Mouse (Mus musculus) large intestine, adult 2 months (tissue): Measurements from ENCODE around the gene Clasp2. TPM values are rescaled to one million over a fixed set of nuclear protein-coding genes. Genes with fewer than 3 reads are reported as not detected.

ENCODE experiments used
- DNase-seq: peaks from one replicate; pipeline ENCODE4 v3.0.0-alpha.2; 2012; ENCODE audit warnings: low read depth, low spot score
- WGBS: fragments of 180-500 bp; shearing (Covaris S2); methylation state at CpG from one replicate; pipeline ENCODE4 v1.1.7; 2018; 5-methylcytosine and 5-hydroxymethylcytosine counted together
- polyA plus RNA-seq: library from polyadenylated mRNA; depleted of rRNA; stranded (reverse); fragments of >200 nt; gene quantifications from 2 replicates; pipeline ENCODE4 v1.2.3, GENCODE M21; 2012

Clasp2 gene
- polyA plus RNA-seq, 1 experiment: 3.5 TPM

DNA sequence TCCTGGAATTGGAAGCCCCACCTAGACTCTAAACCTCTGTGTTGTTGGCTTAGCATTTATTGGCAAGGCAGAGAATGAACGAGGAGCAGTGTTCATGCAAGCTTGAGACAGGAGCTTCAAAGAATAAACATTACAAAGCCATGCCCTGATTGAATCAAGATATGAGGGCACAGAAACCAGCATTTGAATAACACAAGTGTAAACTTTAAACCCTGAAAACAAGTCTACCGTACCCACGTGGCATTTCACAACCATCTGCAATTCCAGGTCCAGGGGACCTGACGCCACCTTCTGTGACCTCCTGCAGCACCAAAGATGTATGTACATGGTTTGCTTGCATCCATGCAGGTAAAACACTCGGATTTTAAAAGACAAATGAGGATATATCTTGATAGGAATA lies 181.4 kb downstream of the Clasp2 start:
- no peak for DNase-seq
- WGBS: 82% methylated on average over 5 of the region's 5 CpGs

DNA sequence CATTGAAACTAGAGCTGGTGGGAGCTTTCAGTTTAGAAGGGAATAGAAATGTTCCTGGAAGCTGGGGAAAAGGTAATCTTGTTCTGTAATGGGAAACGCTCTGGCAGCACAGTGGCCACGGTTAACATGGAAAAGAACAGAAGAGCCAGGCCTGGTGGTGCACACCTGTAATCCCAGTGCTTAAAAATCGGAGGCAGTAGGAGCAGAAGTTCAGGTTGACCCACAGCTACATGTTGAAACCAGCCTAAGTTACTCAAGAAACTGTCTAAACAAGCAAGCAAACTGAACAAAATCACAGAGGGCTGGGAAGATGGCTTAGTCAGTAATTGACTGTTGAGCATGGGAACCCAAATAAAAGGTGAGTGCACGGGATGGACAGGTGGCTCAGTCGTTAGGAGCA lies 183.6 kb downstream of the Clasp2 start:
- no peak for DNase-seq
- 86% methylated on average over 5 of the region's 5 CpGs for WGBS

DNA sequence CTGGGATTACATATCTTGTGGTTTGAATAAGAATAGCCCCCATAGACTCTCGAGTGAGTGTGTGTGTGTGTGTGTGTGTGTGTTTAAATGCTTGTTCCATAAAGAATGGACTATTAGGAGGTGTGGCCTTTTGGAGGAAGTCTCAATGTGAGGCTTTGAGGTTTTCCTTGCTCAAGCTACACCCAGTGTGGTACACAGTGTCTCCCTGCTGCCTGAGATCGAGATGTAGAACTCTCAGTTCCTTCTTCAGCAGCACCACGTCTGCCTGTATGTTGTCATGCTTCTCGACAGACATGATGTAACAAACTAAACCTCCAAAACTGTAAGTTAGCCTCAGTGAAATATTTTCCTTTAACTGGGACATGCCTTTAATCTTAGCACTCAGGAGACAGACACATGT lies 187.3 kb downstream of the Clasp2 start:
- WGBS: 65% methylated on average over 4 of the region's 4 CpGs
- no peak for DNase-seq

DNA sequence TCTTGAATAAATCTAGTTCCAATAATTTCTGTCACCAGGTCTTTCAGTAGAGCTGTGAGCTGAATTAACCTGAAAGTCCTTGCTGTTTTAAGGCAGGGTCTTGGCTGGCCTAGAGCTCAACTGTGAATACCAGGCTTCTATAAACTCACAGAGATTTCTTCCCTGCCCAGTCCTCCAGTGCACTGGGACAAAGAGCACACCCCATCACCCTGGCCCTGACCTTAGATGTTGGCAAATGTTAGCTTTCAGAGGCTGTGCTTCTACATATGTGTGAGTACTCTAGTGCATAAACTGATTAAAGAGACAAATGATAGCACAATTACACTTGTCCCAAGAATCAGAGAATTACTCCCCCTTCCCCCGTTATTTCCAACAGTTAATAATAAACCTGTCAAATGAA lies 188.4 kb downstream of the Clasp2 start:
- 75% methylated on average over 1 of the region's 1 CpGs for WGBS
- no peak for DNase-seq

DNA sequence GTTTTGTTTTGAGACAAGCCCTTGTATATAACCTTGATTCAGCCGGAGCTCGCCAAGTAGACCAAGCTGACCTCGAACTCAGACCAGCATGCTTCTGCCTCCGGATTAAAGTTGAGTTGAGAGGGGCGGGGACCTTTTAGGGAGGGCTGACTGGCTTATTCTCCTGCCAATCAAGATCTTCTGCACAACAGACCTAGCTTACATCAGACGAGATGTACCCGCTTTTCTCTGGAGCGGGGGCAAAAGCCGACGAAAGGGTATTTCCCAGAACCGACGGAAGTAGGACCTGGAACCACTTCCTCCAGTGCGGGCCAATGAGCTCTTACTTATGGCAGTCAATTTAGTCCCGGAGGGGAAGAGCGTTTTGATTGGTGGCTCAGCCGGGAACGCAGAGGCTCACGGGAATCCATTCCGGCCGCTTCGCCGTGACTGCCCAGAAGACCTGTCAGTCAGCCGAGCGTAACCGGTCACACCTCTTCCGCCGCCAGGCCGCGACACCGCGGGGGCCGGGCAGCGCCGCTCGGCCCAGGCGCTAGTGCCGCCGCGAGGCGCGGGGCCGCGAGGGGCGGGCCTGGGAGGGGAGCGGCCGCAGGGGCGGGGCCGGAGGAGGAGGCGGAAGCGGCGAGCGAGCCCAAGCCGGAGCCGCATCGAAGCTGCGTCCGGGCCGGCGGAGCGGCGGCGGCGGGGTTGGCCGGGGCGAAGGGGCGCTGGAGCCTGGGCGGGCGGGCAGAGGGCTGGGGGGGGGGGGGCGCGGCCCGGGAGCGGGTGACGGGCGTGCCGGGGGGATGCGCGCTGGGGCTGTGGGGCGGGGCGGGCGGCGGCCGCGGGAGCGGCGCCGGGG lies 189.5 kb downstream of the Clasp2 start, which contains the start of gene Ubp1:
Gene Ubp1 (plus strand): TSS at position 401 of the 841 bp plus-strand sequence.
- under 1% methylated on average over 55 of the region's 86 CpGs for WGBS
- DNase-seq: peak; percentile 94

DNA sequence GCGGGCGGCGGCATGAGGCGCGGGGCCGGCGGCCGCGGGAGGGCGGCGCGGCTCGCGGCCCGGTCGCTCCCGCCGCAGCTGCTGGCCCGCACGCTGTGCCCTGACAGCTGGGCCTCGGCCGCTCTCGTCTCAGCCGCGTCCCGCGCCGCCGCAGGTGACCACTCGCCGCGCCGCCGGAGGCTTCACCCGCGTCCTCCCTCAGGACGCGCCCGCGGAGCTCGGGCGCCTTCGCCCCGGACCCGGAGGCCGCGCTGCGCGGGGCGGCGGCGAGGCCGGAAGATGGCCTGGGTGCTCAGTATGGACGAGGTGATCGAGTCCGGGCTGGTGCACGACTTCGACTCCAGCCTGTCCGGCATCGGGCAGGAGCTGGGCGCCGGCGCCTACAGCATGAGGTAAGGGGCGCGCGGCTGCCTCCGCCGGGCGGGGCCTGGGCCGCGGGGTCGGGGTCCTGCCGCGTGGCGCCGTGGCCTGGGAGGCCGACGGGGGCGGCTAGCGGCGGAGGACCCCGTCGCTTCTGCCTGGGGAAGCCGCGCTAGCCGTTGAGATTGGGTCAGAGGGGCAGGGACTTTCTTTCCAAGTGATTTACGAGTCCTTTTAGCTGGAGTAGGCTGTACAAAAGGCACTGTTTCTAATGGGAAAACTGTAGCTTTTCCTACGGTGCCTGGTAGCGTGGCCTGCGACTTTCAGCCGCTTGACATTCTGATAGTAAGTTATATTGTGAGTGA lies 190.3 kb downstream of the Clasp2 start:
- DNase-seq: no peak
- WGBS: under 1% methylated on average over 78 of the region's 91 CpGs

DNA sequence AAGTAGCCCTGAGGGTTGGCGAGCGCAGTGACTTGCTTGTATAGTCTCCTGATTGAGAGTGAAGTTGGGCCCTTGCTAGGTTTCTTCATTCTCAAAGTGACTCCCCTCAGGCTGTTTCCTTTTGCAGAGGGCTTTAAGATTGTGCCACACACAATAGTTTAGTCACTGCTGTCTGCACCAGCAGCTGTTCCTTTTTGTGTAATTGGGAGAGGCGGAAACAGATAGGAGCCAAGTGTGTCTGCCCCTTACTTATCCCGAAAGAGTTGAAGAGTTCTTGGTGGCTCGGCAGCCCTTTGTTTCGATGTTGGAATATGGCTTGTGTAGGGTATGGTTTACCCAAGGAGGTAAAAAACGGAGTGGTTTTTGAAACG lies 190.8 kb downstream of the Clasp2 start:
- no peak for DNase-seq
- WGBS: 1% methylated on average over 8 of the region's 8 CpGs

DNA sequence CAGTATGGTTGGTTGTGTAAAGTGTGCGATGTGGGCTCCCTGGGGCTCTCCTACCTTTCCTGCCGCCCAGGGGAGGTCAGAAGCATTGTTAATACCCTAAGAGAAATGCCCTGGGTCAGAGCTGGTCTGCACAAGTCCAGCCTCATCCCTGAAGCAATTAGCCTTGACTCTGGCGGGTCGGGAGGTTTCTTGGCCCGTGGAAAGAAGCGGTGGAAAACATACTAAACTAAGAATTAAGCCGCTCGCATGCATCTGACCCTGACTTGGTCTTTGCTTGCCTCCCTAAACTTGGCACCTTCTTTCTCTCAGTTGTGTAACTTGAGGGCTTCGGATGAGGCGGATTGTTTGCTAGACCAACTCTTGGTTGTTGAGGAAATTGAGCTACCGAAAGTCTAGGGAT lies 191.2 kb downstream of the Clasp2 start:
- WGBS: 7% methylated on average over 11 of the region's 11 CpGs
- no peak for DNase-seq

DNA sequence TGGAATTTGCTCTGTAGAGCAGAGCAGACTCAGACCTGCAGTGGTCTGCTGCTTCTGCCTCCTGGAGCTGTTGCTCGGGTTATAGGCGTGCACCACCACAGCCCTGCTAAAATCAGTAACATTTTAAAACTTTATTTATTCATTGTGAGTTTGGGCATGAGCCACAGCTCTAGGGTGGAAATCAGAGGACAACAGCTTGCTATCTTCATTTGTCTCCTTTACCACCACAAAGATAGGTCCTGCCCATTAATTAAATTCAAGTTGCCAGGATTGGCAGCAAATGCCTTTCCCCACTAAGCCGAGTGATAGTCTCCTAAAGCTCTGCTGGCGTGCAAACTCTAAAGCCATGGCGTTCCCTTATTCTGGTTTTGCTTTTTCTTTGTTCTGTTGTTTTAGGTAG lies 194.4 kb downstream of the Clasp2 start:
- no peak for DNase-seq
- WGBS: 61% methylated on average over 5 of the region's 5 CpGs

DNA sequence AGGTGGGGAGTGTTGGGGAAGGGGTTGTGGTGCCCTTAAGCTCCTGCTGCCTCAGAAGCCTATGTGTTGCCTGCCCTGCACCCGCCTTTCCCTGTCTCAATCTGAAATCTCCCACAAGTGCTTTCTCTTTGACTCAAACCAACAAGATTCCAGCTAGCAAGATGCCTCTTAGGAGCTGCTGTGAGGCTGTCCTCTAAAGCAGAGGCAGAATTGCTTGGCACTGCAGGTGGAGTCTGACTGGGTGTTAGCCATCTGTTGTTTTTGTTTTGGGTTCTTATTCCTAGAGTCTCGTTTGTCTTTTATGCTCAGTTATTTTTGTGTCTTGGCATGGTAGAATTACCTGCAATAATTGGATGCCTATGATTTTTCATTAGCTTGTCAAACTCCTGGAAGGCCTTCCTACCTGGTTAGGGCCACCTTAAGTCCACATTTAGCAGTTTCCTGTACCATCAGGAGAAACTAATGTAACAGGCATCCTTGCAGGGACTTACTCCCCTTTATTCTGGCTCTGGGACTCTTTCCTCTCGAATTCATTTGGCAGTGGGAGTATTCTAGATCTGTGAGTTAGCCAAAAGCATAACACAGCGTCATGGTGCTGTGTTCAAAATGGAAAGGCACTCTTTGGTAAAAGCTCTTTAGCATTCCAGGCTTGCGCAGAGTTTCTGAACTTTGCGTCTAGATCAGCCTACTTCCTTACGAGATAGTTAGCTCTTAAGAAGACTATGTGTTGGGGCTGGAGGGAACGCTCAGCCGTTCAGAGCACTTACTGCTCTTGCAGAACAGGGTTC lies 198.0 kb downstream of the Clasp2 start:
- no peak for DNase-seq

DNA sequence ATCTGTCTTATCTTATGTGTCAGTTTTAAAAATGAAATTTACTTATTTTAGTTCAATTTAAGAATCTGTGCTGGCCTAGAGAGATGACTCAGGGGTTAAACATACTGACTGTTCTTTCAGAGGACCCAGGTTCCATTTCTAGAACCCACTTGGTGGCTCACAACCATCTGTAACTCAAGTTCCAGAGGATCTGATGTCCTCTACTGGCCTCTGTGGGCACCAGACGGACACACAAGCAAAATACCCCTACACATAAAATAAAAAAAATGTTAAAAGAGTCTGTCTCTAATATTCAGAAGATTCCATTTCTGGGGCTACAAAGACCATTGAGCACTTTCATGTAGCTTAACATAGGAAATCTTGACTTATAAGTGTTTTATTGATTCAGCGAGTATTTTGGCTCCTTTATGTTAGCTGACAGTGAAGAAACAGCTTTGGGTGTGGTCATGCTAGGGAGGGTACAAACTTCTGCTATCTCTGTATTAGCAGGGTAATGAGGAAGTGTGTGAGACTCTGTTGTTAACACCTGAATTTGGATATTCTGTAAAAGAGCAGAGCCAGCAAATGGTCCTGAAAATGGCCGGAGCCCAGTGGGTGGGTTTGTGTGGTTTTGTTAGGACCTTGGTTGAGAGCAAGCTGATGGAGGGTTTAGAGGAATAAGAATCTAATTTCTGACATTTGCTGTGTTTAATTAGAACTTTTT lies 200.0 kb downstream of the Clasp2 start:
- no peak for DNase-seq
- 50% methylated on average over 3 of the region's 3 CpGs for WGBS

More for the DNA sequence above, 198.0 kb downstream of the Clasp2 start:
- 74% methylated on average over 9 of the region's 9 CpGs for WGBS

DNA sequence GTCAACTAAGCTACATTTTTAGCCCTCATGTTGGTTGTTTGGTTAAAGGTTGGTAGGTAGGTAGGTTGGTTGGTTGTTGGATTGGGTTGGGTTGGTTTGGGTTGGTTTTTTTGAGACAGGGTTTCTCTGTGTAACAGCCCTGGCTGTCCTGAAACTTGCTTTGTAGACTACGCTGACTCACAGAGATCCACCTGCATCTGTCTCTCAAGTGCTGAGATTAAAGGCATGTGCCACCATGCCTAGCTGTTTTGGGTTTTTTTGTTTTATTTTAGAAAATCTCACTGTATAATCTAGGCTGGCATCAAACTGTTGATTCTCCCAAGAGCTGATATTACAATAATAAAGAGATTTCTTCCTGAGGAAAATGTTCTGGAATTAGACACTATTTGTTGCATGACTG lies 202.1 kb downstream of the Clasp2 start:
- WGBS: 98% methylated on average over 1 of the region's 1 CpGs

DNA sequence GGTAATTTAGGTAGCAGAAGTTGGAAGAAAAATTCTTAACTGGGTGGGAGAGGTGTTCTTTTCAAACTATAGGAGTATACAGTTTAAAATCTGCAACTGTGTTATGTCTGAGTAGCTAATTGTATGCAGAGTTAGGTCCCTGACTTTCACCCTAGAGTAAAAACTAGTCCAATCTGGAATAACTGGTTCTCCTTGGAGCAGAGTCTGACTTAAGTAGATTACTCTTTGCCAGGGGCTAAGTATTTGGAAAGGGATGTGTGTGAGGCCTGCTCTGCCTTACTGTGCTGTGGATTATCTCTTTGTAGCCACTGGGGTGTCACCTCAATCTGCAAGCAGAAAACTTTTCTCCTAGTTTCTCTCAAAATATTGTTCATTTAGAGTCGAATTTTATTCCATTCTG lies 205.9 kb downstream of the Clasp2 start:
- no peak for DNase-seq
- 77% methylated on average over 1 of the region's 1 CpGs for WGBS

More for the DNA sequence above, 202.1 kb downstream of the Clasp2 start:
- no peak for DNase-seq

DNA sequence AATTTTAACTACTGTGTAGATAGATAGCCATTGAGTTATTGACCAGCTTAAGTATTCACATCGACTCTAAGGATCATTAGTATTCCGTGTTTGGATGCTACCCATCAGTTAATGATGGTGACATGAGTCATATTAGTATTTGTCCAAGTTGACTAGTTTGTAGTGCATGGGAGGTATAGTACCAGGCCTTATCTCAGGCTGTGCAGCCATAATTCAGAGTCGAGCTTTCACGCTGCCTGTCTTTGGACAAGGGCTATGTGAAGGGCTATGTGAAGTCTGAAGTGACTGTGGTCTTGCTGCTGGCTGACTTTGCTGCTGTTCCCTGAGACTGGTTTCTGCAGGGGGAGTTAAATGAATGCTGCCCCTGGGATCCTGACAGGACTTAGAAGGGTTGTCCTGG lies 216.5 kb downstream of the Clasp2 start:
- WGBS: 92% methylated on average over 4 of the region's 4 CpGs
- DNase-seq: no peak

DNA sequence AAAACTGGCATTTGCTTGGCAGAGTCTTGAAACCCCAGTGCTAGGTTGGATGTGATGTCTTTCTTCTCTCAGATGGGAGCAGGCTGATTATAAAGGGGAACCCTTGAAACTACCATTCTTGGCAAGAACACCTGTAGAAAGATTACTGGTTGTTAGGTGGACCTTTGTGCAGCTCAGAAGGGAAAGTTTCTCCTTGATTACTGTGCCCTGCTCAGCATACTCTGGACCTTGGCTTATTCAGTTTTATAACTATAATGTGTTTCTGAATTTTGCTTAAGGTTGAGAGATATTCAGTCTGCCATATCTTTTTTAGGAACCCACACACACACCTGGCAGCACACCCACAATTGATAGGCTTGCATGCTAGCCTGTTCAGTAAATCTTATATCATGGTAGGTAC lies 222.4 kb downstream of the Clasp2 start:
- no peak for DNase-seq

DNA sequence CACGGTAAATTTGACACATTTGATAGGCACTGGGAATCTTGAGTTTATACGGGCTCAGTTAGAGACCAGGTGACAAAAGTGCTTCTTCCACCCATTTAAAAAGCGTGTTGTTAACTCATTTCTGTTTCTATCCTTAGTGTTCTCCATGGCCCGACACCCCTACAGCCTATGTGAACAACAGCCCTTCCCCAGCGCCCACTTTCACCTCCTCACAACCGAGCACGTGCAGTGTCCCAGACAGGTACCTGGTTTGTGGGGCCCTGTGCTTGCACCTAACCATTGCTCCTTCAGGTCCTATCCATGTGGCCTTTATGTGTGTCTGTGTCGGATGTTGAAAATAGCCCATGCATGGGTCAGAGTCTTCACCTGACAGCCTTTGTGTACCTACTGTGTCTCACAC lies 223.1 kb downstream of the Clasp2 start:
- WGBS: 94% methylated on average over 8 of the region's 8 CpGs
- no peak for DNase-seq

DNA sequence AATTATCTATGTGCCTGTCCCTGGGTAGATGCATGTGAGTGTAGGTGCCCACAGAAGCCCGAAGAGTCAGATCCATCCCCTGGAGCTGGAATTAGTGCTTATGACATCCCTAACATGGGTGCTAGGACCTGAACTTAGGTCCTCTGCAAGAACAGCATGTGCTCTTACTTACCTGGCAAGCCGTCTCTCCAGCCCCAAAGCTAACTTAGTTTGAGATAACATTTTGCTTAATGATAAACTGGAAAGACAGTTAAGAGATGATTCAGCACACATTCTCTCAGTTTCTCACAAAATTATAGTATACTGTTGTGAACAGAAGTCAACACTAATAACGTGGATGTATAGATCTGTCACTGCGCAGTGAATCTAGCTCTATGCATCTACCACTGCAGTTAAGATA lies 225.6 kb downstream of the Clasp2 start:
- WGBS: 89% methylated on average over 4 of the region's 4 CpGs
- DNase-seq: no peak

DNA sequence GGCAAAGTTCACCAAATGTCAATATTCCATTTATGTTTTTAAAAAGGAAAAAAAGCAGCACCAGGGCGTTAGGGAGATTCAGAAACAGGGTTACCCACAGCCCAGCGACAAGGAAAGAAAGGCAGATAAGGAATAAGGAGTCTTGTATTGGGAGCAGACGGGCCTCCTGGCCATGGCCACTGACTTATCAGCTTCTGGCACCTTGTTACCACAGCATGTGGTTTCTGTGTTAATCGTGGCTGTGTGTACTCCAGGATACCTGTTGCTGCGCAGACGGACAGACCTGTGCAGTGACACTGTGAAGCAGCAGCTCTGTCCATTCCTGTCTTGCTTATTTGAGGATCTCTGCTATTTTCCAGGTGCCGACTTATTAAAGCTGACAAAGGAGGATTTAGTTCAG lies 227.7 kb downstream of the Clasp2 start:
- DNase-seq: no peak
- 76% methylated on average over 7 of the region's 7 CpGs for WGBS
